Comparison of ENCODE assay signal across 9 mouse cellular contexts in genomic region chr17:28332915-28333546, GRCm38 (mm10). TPM values are rescaled to one million over a fixed set of nuclear protein-coding genes. Genes with fewer than 3 reads are reported as not detected.
DNase-seq lines count a peak whose midpoint lies in the region; ATAC-seq lines count a peak whose summit lies in the region.
"Had no signal": no experiment of that assay in that cellular context is flagged by ENCODE, and none has a peak within 500 bp of the region (broad histone marks: within the 10 kb centered on the region; RNA-seq: fewer than 3 reads in every experiment).

No protein-coding gene starts in this region.

- peaks cover 41% of the 10 kb centered on the region for H3K4me1 ChIP-seq in hindbrain, embryonic 10.5 days (replicated peaks)
- H3K4me1 ChIP-seq in hindbrain, embryonic 12.5 days, result peaks cover 24% of the 10 kb centered on the region
- peaks cover 61% of the 10 kb centered on the region for H3K4me1 ChIP-seq in embryonic facial prominence, embryonic 15.5 days
- H3K4me1 ChIP-seq in midbrain, embryonic 13.5 days (replicated peaks), result peaks cover 32% of the 10 kb centered on the region

- no peak overlapping the region for H3K4me3 ChIP-seq in hindbrain, embryonic 10.5 days
- no peak overlapping the region; the same call in 1 of the 2 replicates for H3K4me3 ChIP-seq in hindbrain, embryonic 12.5 days
- H3K4me3 ChIP-seq in embryonic facial prominence, embryonic 15.5 days (replicated peaks), result no peak overlapping the region
- H3K4me3 ChIP-seq in midbrain, embryonic 13.5 days (replicated peaks), result no peak overlapping the region
- H3K4me3 ChIP-seq: liver, embryonic 15.5 days had no signal

- peak overlapping the region; percentile 16; the same call in 1 of the 2 replicates for H3K27ac ChIP-seq in hindbrain, embryonic 10.5 days
- no peak overlapping the region for H3K27ac ChIP-seq in hindbrain, embryonic 12.5 days
- H3K27ac ChIP-seq in embryonic facial prominence, embryonic 15.5 days (replicated peaks), result peak overlapping the region; percentile 19
- H3K27ac ChIP-seq in midbrain, embryonic 13.5 days, result no peak overlapping the region
- H3K27ac ChIP-seq: liver, embryonic 15.5 days had no signal

- DNase-seq in hindbrain, embryonic 10.5 days (ENCODE audit: low spot score), result peak; percentile 34
- peak; percentile 39 for DNase-seq in R1 (ENCODE audit: low read depth, low spot score)
- no peak for DNase-seq in layer of hippocampus, postnatal 10 days (ENCODE audit: low spot score in 2 of 2)
- DNase-seq in left cerebral cortex, postnatal 25 days (ENCODE audit: low spot score in 2 of 2), result no peak

- 66% methylated on average over 31 of the region's 31 CpGs for WGBS in hindbrain, embryonic 10.5 days
- WGBS in hindbrain, embryonic 12.5 days, result 62% methylated on average over 31 of the region's 31 CpGs
- 47% methylated on average over 31 of the region's 31 CpGs for WGBS in embryonic facial prominence, embryonic 15.5 days
- 69% methylated on average over 31 of the region's 31 CpGs for WGBS in midbrain, embryonic 13.5 days

- H3K27me3 ChIP-seq in hindbrain, embryonic 10.5 days (ENCODE audit: insufficient read depth, poor library complexity, severe bottlenecking), result 0 out of 2 replicates have a peak, but pooled peaks cover 7% of the 10 kb centered on the region
- no peaks in the 10 kb centered on the region for H3K27me3 ChIP-seq in hindbrain, embryonic 12.5 days
- no peaks in the 10 kb centered on the region for H3K27me3 ChIP-seq in embryonic facial prominence, embryonic 15.5 days
- H3K27me3 ChIP-seq in midbrain, embryonic 13.5 days, result no peaks in the 10 kb centered on the region

- peaks cover 86% of the 10 kb centered on the region for H3K36me3 ChIP-seq in hindbrain, embryonic 10.5 days
- H3K36me3 ChIP-seq in hindbrain, embryonic 12.5 days, result peaks cover 19% of the 10 kb centered on the region
- H3K36me3 ChIP-seq in embryonic facial prominence, embryonic 15.5 days, result peaks cover 69% of the 10 kb centered on the region
- peaks cover 29% of the 10 kb centered on the region for H3K36me3 ChIP-seq in midbrain, embryonic 13.5 days

- H3K9me3 ChIP-seq in hindbrain, embryonic 10.5 days, result no peaks in the 10 kb centered on the region
- no peaks in the 10 kb centered on the region for H3K9me3 ChIP-seq in hindbrain, embryonic 12.5 days (replicated peaks)
- no peaks in the 10 kb centered on the region for H3K9me3 ChIP-seq in embryonic facial prominence, embryonic 15.5 days (replicated peaks)
- no peaks in the 10 kb centered on the region for H3K9me3 ChIP-seq in midbrain, embryonic 13.5 days
- H3K9me3 ChIP-seq: liver, embryonic 15.5 days had no signal

- intact Hi-C loops in left cerebral cortex, postnatal 25 days (cut with DNase I), result no loop called here

- no peak overlapping the region for H3K4me2 ChIP-seq in hindbrain, embryonic 12.5 days (replicated peaks)
- H3K4me2 ChIP-seq in embryonic facial prominence, embryonic 15.5 days (replicated peaks), result no peak overlapping the region
- no peak overlapping the region for H3K4me2 ChIP-seq in midbrain, embryonic 13.5 days (replicated peaks)
- H3K4me2 ChIP-seq: liver, embryonic 15.5 days had no signal

- no peak overlapping the region for H3K9ac ChIP-seq in hindbrain, embryonic 12.5 days
- no peak overlapping the region for H3K9ac ChIP-seq in embryonic facial prominence, embryonic 15.5 days
- H3K9ac ChIP-seq in midbrain, embryonic 13.5 days (replicated peaks), result 0 out of 2 replicates have a peak overlapping the region, but pooled peaks have one; percentile 6
- H3K9ac ChIP-seq: liver, embryonic 15.5 days had no signal

- ATAC-seq in hindbrain, embryonic 12.5 days (ENCODE audit: low FRiP score), result no peak
- no peak for ATAC-seq in embryonic facial prominence, embryonic 15.5 days (ENCODE audit: insufficient number of reproducible peaks, low FRiP score, low TSS enrichment, low read depth)
- ATAC-seq in midbrain, embryonic 13.5 days, result no peak
- no peak for ATAC-seq in frontal cortex, adult (ENCODE audit: low TSS enrichment)

RNA-seq across cellular contexts. Expression of gene Rpl10a, which starts 4.8 kb away (rescaled TPM):
- 439 and 483 TPM in 2 replicates for polyA plus RNA-seq in hindbrain, embryonic 10.5 days (2016; fragmentation: Nextera tagmentation; extraction: Ambion mirVana)
- 287 and 354 TPM in 2 replicates for polyA plus RNA-seq in hindbrain, embryonic 12.5 days (2016; fragmentation: Nextera tagmentation; extraction: Ambion mirVana)
- 620 and 681 TPM in 2 replicates for polyA plus RNA-seq in embryonic facial prominence, embryonic 15.5 days (2015; fragmentation: Nextera tagmentation; extraction: Ambion mirVana)
- 382 and 387 TPM in 2 replicates for polyA plus RNA-seq in midbrain, embryonic 13.5 days (2015; fragmentation: Nextera tagmentation; extraction: Ambion mirVana)
- 100 to 1,000 TPM; 503 to 535 TPM for total RNA-seq in layer of hippocampus, postnatal 10 days (2021)
- total RNA-seq in left cerebral cortex, postnatal 25 days (2021), result 100 to 1,000 TPM; 305 to 310 TPM

RNA-seq across cellular contexts. Expression of gene Tead3, which starts 17.6 kb away (rescaled TPM):
- 5.5 and 6.1 TPM in 2 replicates for polyA plus RNA-seq in hindbrain, embryonic 10.5 days (2016; fragmentation: Nextera tagmentation; extraction: Ambion mirVana)
- 7.0 and 7.7 TPM in 2 replicates for polyA plus RNA-seq in hindbrain, embryonic 12.5 days (2016; fragmentation: Nextera tagmentation; extraction: Ambion mirVana)
- polyA plus RNA-seq in embryonic facial prominence, embryonic 15.5 days (2015; fragmentation: Nextera tagmentation; extraction: Ambion mirVana), result 17.9 and 18.8 TPM in 2 replicates
- polyA plus RNA-seq in midbrain, embryonic 13.5 days (2015; fragmentation: Nextera tagmentation; extraction: Ambion mirVana), result 1.9 and 2.9 TPM in 2 replicates
- 1 to 10 TPM; 5.6 to 6.1 TPM for total RNA-seq in layer of hippocampus, postnatal 10 days (2021)
- 1 to 10 TPM; 2.2 to 3.1 TPM for total RNA-seq in left cerebral cortex, postnatal 25 days (2021)

RNA-seq across cellular contexts. Expression of gene Fance, which starts 19.7 kb away (rescaled TPM):
- 32.6 and 32.9 TPM in 2 replicates for polyA plus RNA-seq in hindbrain, embryonic 10.5 days (2016; fragmentation: Nextera tagmentation; extraction: Ambion mirVana)
- polyA plus RNA-seq in hindbrain, embryonic 12.5 days (2016; fragmentation: Nextera tagmentation; extraction: Ambion mirVana), result 24.7 and 28.3 TPM in 2 replicates
- polyA plus RNA-seq in embryonic facial prominence, embryonic 15.5 days (2015; fragmentation: Nextera tagmentation; extraction: Ambion mirVana), result 37.6 and 38.5 TPM in 2 replicates
- 20.2 and 26.9 TPM in 2 replicates for polyA plus RNA-seq in midbrain, embryonic 13.5 days (2015; fragmentation: Nextera tagmentation; extraction: Ambion mirVana)
- 10 to 100 TPM; 26.0 to 36.2 TPM for total RNA-seq in layer of hippocampus, postnatal 10 days (2021)
- total RNA-seq in left cerebral cortex, postnatal 25 days (2021), result 10 to 100 TPM; 24.0 to 25.7 TPM

RNA-seq across cellular contexts. Expression of gene Tulp1, which starts 32.0 kb away (rescaled TPM):
- polyA plus RNA-seq in hindbrain, embryonic 10.5 days (2016; fragmentation: Nextera tagmentation; extraction: Ambion mirVana), result 2.8 and 4.0 TPM in 2 replicates
- 5.0 and 6.8 TPM in 2 replicates for polyA plus RNA-seq in hindbrain, embryonic 12.5 days (2016; fragmentation: Nextera tagmentation; extraction: Ambion mirVana)
- polyA plus RNA-seq in embryonic facial prominence, embryonic 15.5 days (2015; fragmentation: Nextera tagmentation; extraction: Ambion mirVana), result 5.1 and 5.8 TPM in 2 replicates
- polyA plus RNA-seq in midbrain, embryonic 13.5 days (2015; fragmentation: Nextera tagmentation; extraction: Ambion mirVana), result 1.7 and 2.6 TPM in 2 replicates
- total RNA-seq in layer of hippocampus, postnatal 10 days (2021), result under 1 TPM in 1 of 2 experiments, not detected in 1; 0.41 TPM
- not detected for total RNA-seq in left cerebral cortex, postnatal 25 days (2021)

Comparison
In these comparisons a context has a peak if more than half of its experiments do, and no peak if none do; other contexts are left out.
1. H3K27ac ChIP-seq: peak in hindbrain, embryonic 10.5 days (single experiment) and embryonic facial prominence, embryonic 15.5 days (single experiment); none in hindbrain, embryonic 12.5 days (single experiment) and midbrain, embryonic 13.5 days (single experiment).
2. DNase-seq: peak in hindbrain, embryonic 10.5 days (single experiment) and R1 (single experiment); none in layer of hippocampus, postnatal 10 days (0 of 2) and left cerebral cortex, postnatal 25 days (0 of 2).